8 mouse cellular contexts compared by ENCODE assay signal in the genomic region with DNA sequence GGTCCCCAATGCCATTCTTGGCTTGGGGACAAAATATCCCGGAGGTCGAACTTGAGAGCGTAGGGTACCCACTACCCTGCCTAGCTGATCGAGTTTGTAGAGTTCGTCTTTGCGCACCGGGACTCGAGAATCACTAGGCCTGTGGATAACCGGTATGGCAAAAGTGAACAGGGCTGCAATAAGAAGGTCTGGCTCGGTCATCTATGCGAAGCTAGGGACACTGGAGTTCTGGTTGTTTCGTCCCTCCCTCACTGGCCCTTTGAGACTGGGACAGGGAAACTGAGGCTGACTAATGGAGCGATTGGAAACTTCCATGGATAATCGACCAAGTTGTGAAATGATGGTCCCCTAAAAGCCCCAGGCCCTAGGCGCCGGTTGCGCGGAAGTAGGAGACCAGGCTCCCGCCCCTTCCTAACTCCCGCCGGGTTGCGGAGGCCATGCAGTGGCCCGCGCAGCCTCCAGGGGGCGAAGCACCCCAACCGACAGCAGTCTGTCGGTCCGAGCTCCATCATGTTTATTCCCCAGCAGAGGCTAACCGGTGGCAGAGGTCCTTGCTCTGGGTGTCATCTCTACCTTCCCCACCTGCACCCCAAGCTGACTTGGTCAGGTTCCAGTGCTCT. TPM values are rescaled to one million over a fixed set of nuclear protein-coding genes. Genes with fewer than 3 reads are reported as not detected.
A peak's percentile ranks its signal among the peaks of the same experiment; 100 is the strongest.
DNase-seq lines count a peak whose midpoint lies in the region; ATAC-seq lines count a peak whose summit lies in the region.

No protein-coding gene starts in this region.

- H3K9ac ChIP-seq in limb, embryonic 15.5 days, result peak overlapping the region; percentile 24; the same call in 1 of the 2 replicates
- H3K9ac ChIP-seq in midbrain, embryonic 15.5 days, result peak overlapping the region; percentile 57; the same call in 1 of the 2 replicates

- peak; percentile 52 for ATAC-seq in inflammation-experienced regulatory T-cells, adult 6 months
- ATAC-seq in limb, embryonic 15.5 days (ENCODE audit: insufficient number of reproducible peaks, low FRiP score, low TSS enrichment, low read depth), result 0 out of 2 replicates have a peak, but pooled peaks have one; percentile 0
- 0 out of 2 replicates have a peak, but pooled peaks have one; percentile 6 for ATAC-seq in midbrain, embryonic 15.5 days (replicated peaks)

- peak overlapping the region; percentile 90 for H3K4me3 ChIP-seq in limb, embryonic 15.5 days
- H3K4me3 ChIP-seq in midbrain, embryonic 15.5 days, result peak overlapping the region; percentile 64

- peaks cover 51% of the 10 kb centered on the region for H3K4me1 ChIP-seq in limb, embryonic 15.5 days
- peaks cover 41% of the 10 kb centered on the region for H3K4me1 ChIP-seq in midbrain, embryonic 15.5 days

- no peaks in the 10 kb centered on the region for H3K27me3 ChIP-seq in limb, embryonic 15.5 days
- H3K27me3 ChIP-seq in midbrain, embryonic 15.5 days (replicated peaks), result no peaks in the 10 kb centered on the region

- WGBS in limb, embryonic 15.5 days, result under 1% methylated on average over 29 of the region's 29 CpGs
- WGBS in midbrain, embryonic 15.5 days, result under 1% methylated on average over 29 of the region's 29 CpGs

- peaks cover 14% of the 10 kb centered on the region for H3K36me3 ChIP-seq in limb, embryonic 15.5 days
- no peaks in the 10 kb centered on the region for H3K36me3 ChIP-seq in midbrain, embryonic 15.5 days (replicated peaks)

- DNase-seq in urinary bladder, adult 18-20 months (ENCODE audit: low spot score in 2 of 2), result peak; percentile 71 to 78
- DNase-seq in urinary bladder, postnatal 10 days (ENCODE audit: low spot score), result no peak
- DNase-seq in embryo, embryonic 10 days (ENCODE audit: low spot score), result peak; percentile 80
- DNase-seq in gastrocnemius, postnatal 25 days, result peak; percentile 85
- peak; percentile 80 to 84 for DNase-seq in spleen, postnatal 14 days (ENCODE audit: low spot score in 2 of 2)

- peak overlapping the region; percentile 95 for H3K27ac ChIP-seq in limb, embryonic 15.5 days
- H3K27ac ChIP-seq in midbrain, embryonic 15.5 days, result peak overlapping the region; percentile 82

- no peaks in the 10 kb centered on the region for H3K9me3 ChIP-seq in limb, embryonic 15.5 days
- H3K9me3 ChIP-seq in midbrain, embryonic 15.5 days, result no peaks in the 10 kb centered on the region

- H3K4me2 ChIP-seq in limb, embryonic 15.5 days, result peak overlapping the region; percentile 91
- H3K4me2 ChIP-seq in midbrain, embryonic 15.5 days, result peak overlapping the region; percentile 85

RNA-seq across cellular contexts. Expression of a gene that starts 1.1 kb away (rescaled TPM):
- 1 to 10 TPM; 1.2 to 2.0 TPM for total RNA-seq in gastrocnemius, postnatal 25 days (2021)
- 1 to 10 TPM; 6.3 to 7.1 (median 6.8) TPM for polyA plus RNA-seq in inflammation-experienced regulatory T-cells, adult 6 months (2017; shearing (Covaris generic))
- 7.9 and 9.9 TPM in 2 replicates for polyA plus RNA-seq in limb, embryonic 15.5 days (2015; fragmentation: Nextera tagmentation; extraction: Ambion mirVana)
- 6.0 and 6.3 TPM in 2 replicates for polyA plus RNA-seq in midbrain, embryonic 15.5 days (2015; fragmentation: Nextera tagmentation; extraction: Ambion mirVana)

RNA-seq across cellular contexts. Expression of a gene that starts 11.9 kb away (rescaled TPM):
- 10 to 100 TPM; 53.8 to 58.8 TPM for total RNA-seq in gastrocnemius, postnatal 25 days (2021)
- 10 to 100 TPM in 2 of 3 experiments, 1 to 10 TPM in 1; 8.6 to 12.0 (median 11.4) TPM for polyA plus RNA-seq in inflammation-experienced regulatory T-cells, adult 6 months (2017; shearing (Covaris generic))
- 97.0 and 104 TPM in 2 replicates for polyA plus RNA-seq in limb, embryonic 15.5 days (2015; fragmentation: Nextera tagmentation; extraction: Ambion mirVana)
- 126 and 152 TPM in 2 replicates for polyA plus RNA-seq in midbrain, embryonic 15.5 days (2015; fragmentation: Nextera tagmentation; extraction: Ambion mirVana)

RNA-seq across cellular contexts. Expression of a gene that starts 16.9 kb away (rescaled TPM):
- 1 to 10 TPM; 8.4 to 9.3 TPM for total RNA-seq in gastrocnemius, postnatal 25 days (2021)
- 10 to 100 TPM; 11.3 to 18.6 (median 14.9) TPM for polyA plus RNA-seq in inflammation-experienced regulatory T-cells, adult 6 months (2017; shearing (Covaris generic))
- polyA plus RNA-seq in limb, embryonic 15.5 days (2015; fragmentation: Nextera tagmentation; extraction: Ambion mirVana), result 21.9 and 22.5 TPM in 2 replicates
- polyA plus RNA-seq in midbrain, embryonic 15.5 days (2015; fragmentation: Nextera tagmentation; extraction: Ambion mirVana), result 33.9 and 35.0 TPM in 2 replicates

RNA-seq across cellular contexts. Expression of a gene that starts 24.4 kb away (rescaled TPM):
- total RNA-seq in gastrocnemius, postnatal 25 days (2021), result 10 to 100 TPM; 14.3 to 18.4 TPM
- polyA plus RNA-seq in inflammation-experienced regulatory T-cells, adult 6 months (2017; shearing (Covaris generic)), result 100 to 1,000 TPM in 2 of 3 experiments, 10 to 100 TPM in 1; 96.2 to 110 (median 108) TPM
- 100 and 102 TPM in 2 replicates for polyA plus RNA-seq in limb, embryonic 15.5 days (2015; fragmentation: Nextera tagmentation; extraction: Ambion mirVana)
- 65.0 and 66.2 TPM in 2 replicates for polyA plus RNA-seq in midbrain, embryonic 15.5 days (2015; fragmentation: Nextera tagmentation; extraction: Ambion mirVana)

RNA-seq across cellular contexts. Expression of a gene that starts 24.4 kb away (rescaled TPM):
- 1 to 10 TPM in 1 of 2 experiments, under 1 TPM in 1; 0.92 to 1.2 TPM for total RNA-seq in gastrocnemius, postnatal 25 days (2021)
- 1 to 10 TPM; 2.6 to 4.2 (median 3.1) TPM for polyA plus RNA-seq in inflammation-experienced regulatory T-cells, adult 6 months (2017; shearing (Covaris generic))
- 6.4 and 8.0 TPM in 2 replicates for polyA plus RNA-seq in limb, embryonic 15.5 days (2015; fragmentation: Nextera tagmentation; extraction: Ambion mirVana)
- polyA plus RNA-seq in midbrain, embryonic 15.5 days (2015; fragmentation: Nextera tagmentation; extraction: Ambion mirVana), result 6.0 and 6.9 TPM in 2 replicates

Comparison
In these comparisons a context has a peak if more than half of its experiments do, and no peak if none do; other contexts are left out.
1. ATAC-seq: peak in every context shown above with its lines; median percentile 52 in inflammation-experienced regulatory T-cells, adult 6 months; 6 in midbrain, embryonic 15.5 days; 0 in limb, embryonic 15.5 days.